Comparison of ENCODE assay signal across 29 mouse cellular contexts in genomic region chr7:46738561-46739460, GRCm38 (mm10). TPM values are rescaled to one million over a fixed set of nuclear protein-coding genes. Genes with fewer than 3 reads are reported as not detected.
A peak's percentile ranks its signal among the peaks of the same experiment; 100 is the strongest.
DNase-seq lines count a peak whose midpoint lies in the region; ATAC-seq and TF ChIP-seq lines count a peak whose summit lies in the region.
"Had no signal": no experiment of that assay in that cellular context is flagged by ENCODE, and none has a peak within 500 bp of the region (broad histone marks: within the 10 kb centered on the region; RNA-seq: fewer than 3 reads in every experiment).

No protein-coding gene starts in this region.

- H3K4me1 ChIP-seq in kidney, embryonic 15.5 days = no peaks in the 10 kb centered on the region
- H3K4me1 ChIP-seq in intestine, postnatal 0 days (replicated peaks; ENCODE audit: control insufficient read depth, insufficient read depth, low read length) = 0 out of 2 replicates have a peak, but pooled peaks cover 7% of the 10 kb centered on the region
- H3K4me1 ChIP-seq in midbrain, postnatal 0 days (ENCODE audit: insufficient read depth, low read length) = no peaks in the 10 kb centered on the region
- H3K4me1 ChIP-seq: embryonic facial prominence, embryonic 15.5 days had no signal

- no peaks in the 10 kb centered on the region for H3K9me3 ChIP-seq in kidney, embryonic 15.5 days (replicated peaks)
- H3K9me3 ChIP-seq in intestine, postnatal 0 days (ENCODE audit: control insufficient read depth) = no peaks in the 10 kb centered on the region
- no peaks in the 10 kb centered on the region for H3K9me3 ChIP-seq in midbrain, postnatal 0 days (ENCODE audit: low read length)
- H3K9me3 ChIP-seq: embryonic facial prominence, embryonic 15.5 days had no signal

- H3K27ac ChIP-seq in kidney, embryonic 15.5 days = no peak overlapping the region
- peak overlapping the region; percentile 60 for H3K27ac ChIP-seq in intestine, postnatal 0 days (ENCODE audit: low read depth, low read length)
- no peak overlapping the region for H3K27ac ChIP-seq in midbrain, postnatal 0 days (ENCODE audit: low read depth, low read length)
- H3K27ac ChIP-seq: embryonic facial prominence, embryonic 15.5 days; hindbrain, embryonic 14.5 days; kidney, postnatal 0 days had no signal

- no peak for TF ChIP-seq CTCF in intestine, postnatal 0 days (IDR thresholded peaks at IDR 0.05; ENCODE audit: low read depth)
- TF ChIP-seq CTCF in midbrain, postnatal 0 days (IDR thresholded peaks at IDR 0.05) = no peak

- H3K9ac ChIP-seq in kidney, embryonic 15.5 days = no peak overlapping the region
- no peak overlapping the region for H3K9ac ChIP-seq in intestine, postnatal 0 days (ENCODE audit: low read depth, low read length)
- H3K9ac ChIP-seq in midbrain, postnatal 0 days (replicated peaks; ENCODE audit: low read length, poor library complexity, severe bottlenecking) = no peak overlapping the region
- H3K9ac ChIP-seq: embryonic facial prominence, embryonic 15.5 days; hindbrain, embryonic 14.5 days had no signal

- no peak overlapping the region for H3K4me2 ChIP-seq in kidney, embryonic 15.5 days
- H3K4me2 ChIP-seq in intestine, postnatal 0 days (replicated peaks; ENCODE audit: low read depth) = no peak overlapping the region
- H3K4me2 ChIP-seq in midbrain, postnatal 0 days (ENCODE audit: low read depth, low read length, poor library complexity, severe bottlenecking) = no peak overlapping the region
- H3K4me2 ChIP-seq: embryonic facial prominence, embryonic 15.5 days; heart, embryonic 11.5 days; hindbrain, embryonic 14.5 days had no signal

- peak; percentile 51 to 74 for DNase-seq in kidney, adult 8-10 months
- peak; percentile 60 for DNase-seq in lung, postnatal 10 days
- DNase-seq in cerebellum, postnatal 14 days = no peak
- no peak for DNase-seq in midbrain, postnatal 0 days (ENCODE audit: low spot score)
- DNase-seq: adrenal gland, postnatal 25 days; cerebellum, adult 18-20 months; cerebellum, postnatal 36 days; heart, postnatal 14 days; midbrain, embryonic 14.5 days; right cerebral cortex, postnatal 25 days; thymus, adult 2 months had no signal

- WGBS in kidney, embryonic 15.5 days = 75% methylated on average over 12 of the region's 12 CpGs
- WGBS in intestine, postnatal 0 days = 50% methylated on average over 12 of the region's 12 CpGs
- 83% methylated on average over 12 of the region's 12 CpGs for WGBS in midbrain, postnatal 0 days

- no peak overlapping the region for H3K4me3 ChIP-seq in kidney, embryonic 15.5 days (replicated peaks)
- H3K4me3 ChIP-seq in intestine, postnatal 0 days (ENCODE audit: low read depth, low read length) = no peak overlapping the region
- H3K4me3 ChIP-seq in midbrain, postnatal 0 days (ENCODE audit: low read depth, low read length) = no peak overlapping the region
- H3K4me3 ChIP-seq: embryonic facial prominence, embryonic 15.5 days had no signal

- no peaks in the 10 kb centered on the region for H3K27me3 ChIP-seq in kidney, embryonic 15.5 days
- no peaks in the 10 kb centered on the region for H3K27me3 ChIP-seq in intestine, postnatal 0 days (replicated peaks; ENCODE audit: control insufficient read depth, insufficient read depth, low read length)
- H3K27me3 ChIP-seq in midbrain, postnatal 0 days (ENCODE audit: insufficient read depth, low read length) = no peaks in the 10 kb centered on the region
- H3K27me3 ChIP-seq: CH12.LX; embryonic facial prominence, embryonic 15.5 days had no signal

- ATAC-seq in kidney, embryonic 15.5 days (replicated peaks; ENCODE audit: low FRiP score) = no peak
- 0 out of 2 replicates have a peak, but pooled peaks have one; percentile 14 for ATAC-seq in granulocyte monocyte progenitor cell, adult 5-6 weeks (replicated peaks; ENCODE audit: poor library complexity, severe bottlenecking)
- ATAC-seq in intestine, postnatal 0 days = peak; percentile 88
- ATAC-seq in midbrain, postnatal 0 days (ENCODE audit: low FRiP score) = no peak
- no peak for ATAC-seq in monocyte, adult 5-6 weeks (replicated peaks; ENCODE audit: insufficient number of reproducible peaks, low FRiP score, low TSS enrichment, poor library complexity, severe bottlenecking)
- ATAC-seq: forebrain, embryonic 16.5 days had no signal

- no peaks in the 10 kb centered on the region for H3K36me3 ChIP-seq in kidney, embryonic 15.5 days
- no peaks in the 10 kb centered on the region for H3K36me3 ChIP-seq in intestine, postnatal 0 days (ENCODE audit: control insufficient read depth, insufficient read depth)
- H3K36me3 ChIP-seq in midbrain, postnatal 0 days (ENCODE audit: insufficient read depth, low read length) = no peaks in the 10 kb centered on the region
- H3K36me3 ChIP-seq: embryonic facial prominence, embryonic 15.5 days had no signal

RNA-seq across cellular contexts. Expression of gene Saa1, which starts 4.0 kb away (rescaled TPM):
- polyA plus RNA-seq in kidney, embryonic 15.5 days (2015; fragmentation: Nextera tagmentation; extraction: Ambion mirVana) = 2.6 and 2.9 TPM in 2 replicates
- total RNA-seq in granulocyte monocyte progenitor cell, adult 5-6 weeks (2014; fragmentation: Nextera tagmentation) = not detected in 2 replicates
- total RNA-seq in granulocyte monocyte progenitor cell, adult 5-6 weeks (2017) = not detected in 2 replicates
- 0.29 and 0.47 TPM in 2 replicates for polyA plus RNA-seq in intestine, postnatal 0 days (2015; fragmentation: Nextera tagmentation; extraction: Ambion mirVana)
- not detected in 2 replicates for total RNA-seq in midbrain, postnatal 0 days (2014; rRNA removed)
- 0.28 and 0.50 TPM in 2 replicates for polyA plus RNA-seq in midbrain, postnatal 0 days (2015; fragmentation: Nextera tagmentation; extraction: Ambion mirVana)
- not detected in 3 replicates for total RNA-seq in monocyte, adult 5-6 weeks (2017)
- total RNA-seq: adrenal gland, postnatal 25 days; CH12.LX; heart, postnatal 14 days; layer of hippocampus, postnatal 10 days; left cerebral cortex, adult 8-10 months; megakaryocyte, adult 5-6 weeks; MEL; neutrophil, adult 5-6 weeks had no signal
- polyA plus RNA-seq: embryonic facial prominence, embryonic 15.5 days; forebrain, embryonic 16.5 days; hindbrain, embryonic 14.5 days; limb, embryonic 11.5 days; midbrain, embryonic 14.5 days had no signal

RNA-seq across cellular contexts. Expression of gene Saa4, which starts 6.4 kb away (rescaled TPM):
- 0.23 TPM in 1 of 2 replicates, not detected in the other for polyA plus RNA-seq in kidney, embryonic 15.5 days (2015; fragmentation: Nextera tagmentation; extraction: Ambion mirVana)
- total RNA-seq in granulocyte monocyte progenitor cell, adult 5-6 weeks (2014; fragmentation: Nextera tagmentation) = not detected in 2 replicates
- not detected in 2 replicates for total RNA-seq in granulocyte monocyte progenitor cell, adult 5-6 weeks (2017)
- not detected in 2 replicates for polyA plus RNA-seq in intestine, postnatal 0 days (2015; fragmentation: Nextera tagmentation; extraction: Ambion mirVana)
- total RNA-seq in midbrain, postnatal 0 days (2014; rRNA removed) = not detected in 2 replicates
- not detected in 2 replicates for polyA plus RNA-seq in midbrain, postnatal 0 days (2015; fragmentation: Nextera tagmentation; extraction: Ambion mirVana)
- total RNA-seq in monocyte, adult 5-6 weeks (2017) = not detected in 3 replicates
- total RNA-seq: adrenal gland, postnatal 25 days; CH12.LX; heart, postnatal 14 days; layer of hippocampus, postnatal 10 days; left cerebral cortex, adult 8-10 months; megakaryocyte, adult 5-6 weeks; MEL; neutrophil, adult 5-6 weeks had no signal
- polyA plus RNA-seq: embryonic facial prominence, embryonic 15.5 days; forebrain, embryonic 16.5 days; hindbrain, embryonic 14.5 days; kidney, postnatal 0 days; limb, embryonic 11.5 days; midbrain, embryonic 14.5 days had no signal

RNA-seq across cellular contexts. Expression of gene Saa2, which starts 12.8 kb away (rescaled TPM):
- polyA plus RNA-seq in kidney, embryonic 15.5 days (2015; fragmentation: Nextera tagmentation; extraction: Ambion mirVana) = 0.68 TPM in 1 of 2 replicates, not detected in the other
- total RNA-seq in granulocyte monocyte progenitor cell, adult 5-6 weeks (2014; fragmentation: Nextera tagmentation) = not detected in 2 replicates
- not detected in 2 replicates for total RNA-seq in granulocyte monocyte progenitor cell, adult 5-6 weeks (2017)
- not detected in 2 replicates for polyA plus RNA-seq in intestine, postnatal 0 days (2015; fragmentation: Nextera tagmentation; extraction: Ambion mirVana)
- not detected in 2 replicates for total RNA-seq in midbrain, postnatal 0 days (2014; rRNA removed)
- polyA plus RNA-seq in midbrain, postnatal 0 days (2015; fragmentation: Nextera tagmentation; extraction: Ambion mirVana) = not detected in 2 replicates
- not detected in 3 replicates for total RNA-seq in monocyte, adult 5-6 weeks (2017)
- total RNA-seq: adrenal gland, postnatal 25 days; CH12.LX; heart, postnatal 14 days; layer of hippocampus, postnatal 10 days; left cerebral cortex, adult 8-10 months; megakaryocyte, adult 5-6 weeks; MEL; neutrophil, adult 5-6 weeks had no signal
- polyA plus RNA-seq: embryonic facial prominence, embryonic 15.5 days; forebrain, embryonic 16.5 days; gonadal fat pad, adult 2 months; hindbrain, embryonic 14.5 days; midbrain, embryonic 14.5 days; stomach, embryonic 16.5 days had no signal

RNA-seq across cellular contexts. Expression of gene Saa3, which starts 23.3 kb away (rescaled TPM):
- 0.42 and 0.55 TPM in 2 replicates for polyA plus RNA-seq in kidney, embryonic 15.5 days (2015; fragmentation: Nextera tagmentation; extraction: Ambion mirVana)
- total RNA-seq in granulocyte monocyte progenitor cell, adult 5-6 weeks (2014; fragmentation: Nextera tagmentation) = not detected in 2 replicates
- total RNA-seq in granulocyte monocyte progenitor cell, adult 5-6 weeks (2017) = 1.2 TPM in 1 of 2 replicates, not detected in the other
- 2.3 and 5.2 TPM in 2 replicates for polyA plus RNA-seq in intestine, postnatal 0 days (2015; fragmentation: Nextera tagmentation; extraction: Ambion mirVana)
- total RNA-seq in midbrain, postnatal 0 days (2014; rRNA removed) = not detected in 2 replicates
- 0.30 TPM in 1 of 2 replicates, not detected in the other for polyA plus RNA-seq in midbrain, postnatal 0 days (2015; fragmentation: Nextera tagmentation; extraction: Ambion mirVana)
- not detected in 3 replicates for total RNA-seq in monocyte, adult 5-6 weeks (2017)
- total RNA-seq: CH12.LX; neutrophil, adult 5-6 weeks had no signal
- polyA plus RNA-seq: heart, embryonic 11.5 days; midbrain, embryonic 14.5 days had no signal

RNA-seq across cellular contexts. Expression of gene Saal1, which starts 28.3 kb away (rescaled TPM):
- polyA plus RNA-seq in kidney, embryonic 15.5 days (2015; fragmentation: Nextera tagmentation; extraction: Ambion mirVana) = 32.6 and 33.6 TPM in 2 replicates
- total RNA-seq in granulocyte monocyte progenitor cell, adult 5-6 weeks (2014; fragmentation: Nextera tagmentation) = 23.5 and 23.9 TPM in 2 replicates
- total RNA-seq in granulocyte monocyte progenitor cell, adult 5-6 weeks (2017) = 14.9 and 18.1 TPM in 2 replicates
- polyA plus RNA-seq in intestine, postnatal 0 days (2015; fragmentation: Nextera tagmentation; extraction: Ambion mirVana) = 8.4 and 9.3 TPM in 2 replicates
- 12.1 and 13.6 TPM in 2 replicates for total RNA-seq in midbrain, postnatal 0 days (2014; rRNA removed)
- 10.2 and 10.6 TPM in 2 replicates for polyA plus RNA-seq in midbrain, postnatal 0 days (2015; fragmentation: Nextera tagmentation; extraction: Ambion mirVana)
- total RNA-seq in monocyte, adult 5-6 weeks (2017) = 7.8 to 13.5 TPM (median 9.5 TPM) in 3 replicates

Comparison
In these comparisons a context has a peak if more than half of its experiments do, and no peak if none do; other contexts are left out.
1. DNase-seq: peak in kidney, adult 8-10 months (2 of 2) and lung, postnatal 10 days (single experiment); none in cerebellum, postnatal 14 days (0 of 2) and midbrain, postnatal 0 days (single experiment).
2. ATAC-seq: peak in granulocyte monocyte progenitor cell, adult 5-6 weeks (single experiment) and intestine, postnatal 0 days (single experiment); none in kidney, embryonic 15.5 days (single experiment), midbrain, postnatal 0 days (single experiment) and monocyte, adult 5-6 weeks (single experiment).